In genomic region chr16:52071766-52072209, GRCm38 (mm10) we compare ENCODE assay signal across 9 mouse cellular contexts. TPM values are rescaled to one million over a fixed set of nuclear protein-coding genes. Genes with fewer than 3 reads are reported as not detected.
A peak's percentile ranks its signal among the peaks of the same experiment; 100 is the strongest.
DNase-seq lines count a peak whose midpoint lies in the region; ATAC-seq and TF ChIP-seq lines count a peak whose summit lies in the region.
"Had no signal": no experiment of that assay in that cellular context is flagged by ENCODE, and none has a peak within 500 bp of the region (broad histone marks: within the 10 kb centered on the region; RNA-seq: fewer than 3 reads in every experiment).

No protein-coding gene starts in this region.

- H3ac ChIP-seq in myocyte (ENCODE audit: control insufficient read depth, insufficient read length), result no peak overlapping the region

- H3K4me1 ChIP-seq in liver, embryonic 12.5 days, result peaks cover 30% of the 10 kb centered on the region
- H3K4me1 ChIP-seq in forebrain, embryonic 15.5 days, result peaks cover 17% of the 10 kb centered on the region

- H3K36me3 ChIP-seq in liver, embryonic 12.5 days, result no peaks in the 10 kb centered on the region
- no peaks in the 10 kb centered on the region for H3K36me3 ChIP-seq in myocyte (ENCODE audit: control insufficient read depth, insufficient read depth)
- H3K36me3 ChIP-seq in forebrain, embryonic 15.5 days, result no peaks in the 10 kb centered on the region

- no peaks in the 10 kb centered on the region for H3K9me3 ChIP-seq in liver, embryonic 12.5 days (replicated peaks)
- no peaks in the 10 kb centered on the region for H3K9me3 ChIP-seq in forebrain, embryonic 15.5 days

- 69% methylated on average over 6 of the region's 6 CpGs for WGBS in liver, embryonic 12.5 days (ENCODE audit: insufficient replicate concordance)
- 76% methylated on average over 6 of the region's 6 CpGs for WGBS in forebrain, embryonic 15.5 days

- H3K79me2 ChIP-seq in myocyte (ENCODE audit: control insufficient read depth, insufficient read depth), result peaks cover 68% of the 10 kb centered on the region

- ATAC-seq in liver, embryonic 12.5 days, result peak; percentile 34; the same call in 1 of the 2 replicates
- ATAC-seq in forebrain, embryonic 15.5 days (replicated peaks), result no peak

- H3K27ac ChIP-seq in liver, embryonic 12.5 days, result no peak overlapping the region
- no peak overlapping the region for H3K27ac ChIP-seq in forebrain, embryonic 15.5 days (replicated peaks)

- no peak overlapping the region for H3K4me3 ChIP-seq in liver, embryonic 12.5 days
- no peak overlapping the region for H3K4me3 ChIP-seq in myocyte
- no peak overlapping the region for H3K4me3 ChIP-seq in forebrain, embryonic 15.5 days
- H3K4me3 ChIP-seq: erythroblast, embryonic 14.5 days had no signal

- no peak for DNase-seq in liver
- peak; percentile 82 to 85 for DNase-seq in heart, adult 9 months (ENCODE audit: low spot score in 2 of 2)
- DNase-seq in kidney, postnatal 14 days, result peak; percentile 34
- DNase-seq in adrenal gland, adult (ENCODE audit: inconsistent age in 2 of 2, low spot score in 1 of 2), result no peak
- DNase-seq: adrenal gland, adult 8-10 months had no signal

- H3K9ac ChIP-seq in liver, embryonic 12.5 days, result no peak overlapping the region
- H3K9ac ChIP-seq in forebrain, embryonic 15.5 days (replicated peaks), result no peak overlapping the region

- H3K4me2 ChIP-seq in liver, embryonic 12.5 days, result no peak overlapping the region
- H3K4me2 ChIP-seq in myocyte (ENCODE audit: low read depth), result peak overlapping the region; percentile 39
- no peak overlapping the region for H3K4me2 ChIP-seq in forebrain, embryonic 15.5 days (replicated peaks)

- TF ChIP-seq POLR2A in myocyte (IDR thresholded peaks at IDR 0.05; ENCODE audit: insufficient read length, low read depth), result no peak

- H3K27me3 ChIP-seq in liver, embryonic 12.5 days (replicated peaks), result no peaks in the 10 kb centered on the region
- H3K27me3 ChIP-seq in myocyte (ENCODE audit: control insufficient read depth, insufficient read depth, insufficient read length), result no peaks in the 10 kb centered on the region
- no peaks in the 10 kb centered on the region for H3K27me3 ChIP-seq in forebrain, embryonic 15.5 days

TF ChIP-seq in myocyte, 11 proteins besides CTCF, POLR2A, EP300 and RAD21:
- TF ChIP-seq TCF12 (IDR thresholded peaks at IDR 0.05; ENCODE audit: insufficient read depth, poor library complexity, severe bottlenecking) (peak; percentile 28), MYOD1 (IDR thresholded peaks at IDR 0.05; ENCODE audit: control insufficient read depth in 1 of 3, insufficient read length in 2 of 3, low read depth in 2 of 3) (peak; percentile 54 to 78 (median 55)), MYOG (IDR thresholded peaks at IDR 0.05; ENCODE audit: control insufficient read depth in 1 of 3, insufficient read depth in 1 of 3, insufficient read length in 2 of 3, low read depth in 2 of 3) (peak in 2 of 3 experiments; percentile 66 to 94), CEBPB (IDR thresholded peaks at IDR 0.05; ENCODE audit: insufficient read depth, poor library complexity, severe bottlenecking) (no peak)

RNA-seq across cellular contexts. Expression of gene Cblb, which starts 40.8 kb away (rescaled TPM):
- polyA plus RNA-seq in liver, embryonic 12.5 days (2016; fragmentation: Nextera tagmentation; extraction: Ambion mirVana), result 3.4 and 3.7 TPM in 2 replicates
- polyA plus RNA-seq in myocyte (2012; fragmentation: generic; extraction: Trizol), result 7.7 TPM
- polyA plus RNA-seq in forebrain, embryonic 15.5 days (2015; fragmentation: Nextera tagmentation; extraction: Ambion mirVana), result 19.0 TPM in 2 replicates

Comparison
In these comparisons a context has a peak if more than half of its experiments do, and no peak if none do; other contexts are left out.
1. DNase-seq: peak in heart, adult 9 months (2 of 2) and kidney, postnatal 14 days (single experiment); none in liver (single experiment) and adrenal gland, adult (0 of 2).